Mouse (Mus musculus): ENCODE results near the gene Ptprb. TPM values are rescaled to one million over a fixed set of nuclear protein-coding genes. Genes with fewer than 3 reads are reported as not detected.

The Ptprb gene
- polyA plus RNA-seq, 1 experiment from 2014 or later = 6.3 TPM

DNA sequence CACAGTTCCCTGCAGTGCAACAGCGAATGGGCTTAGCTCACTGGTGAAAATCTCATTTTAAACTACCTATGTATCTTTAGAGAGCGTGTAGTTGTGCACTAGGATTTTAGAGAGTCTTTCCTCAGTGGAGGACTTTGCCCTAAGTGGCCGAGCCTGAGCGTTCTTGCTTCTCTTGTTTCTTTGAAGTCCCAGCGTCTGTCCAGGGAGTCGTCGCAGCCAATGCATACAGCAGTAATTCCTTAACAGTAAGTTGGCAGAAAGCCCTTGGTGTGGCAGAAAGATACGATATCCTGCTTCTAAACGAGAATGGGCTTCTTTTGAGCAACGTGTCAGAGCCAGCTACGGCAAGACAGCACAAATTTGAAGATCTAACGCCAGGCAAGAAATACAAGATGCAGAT lies 65.9 kb downstream of the Ptprb start:
- Histone ChIP-seq H3K27ac (ENCODE audit: low read depth, low read length) (no peak overlapping the region), H3K9ac (ENCODE audit: low read depth, low read length) (no peak overlapping the region), H3K27me3 (ENCODE audit: control insufficient read depth, insufficient read depth, low read length) (no peaks in the 10 kb centered on the region), H3K4me3 (ENCODE audit: low read length) (no peak overlapping the region), H3K9me3 (ENCODE audit: control insufficient read depth, low read length) (no peaks in the 10 kb centered on the region), H3K4me1 (ENCODE audit: control insufficient read depth, insufficient read depth, low read length) (no peaks in the 10 kb centered on the region), H3K4me2 (replicated peaks; ENCODE audit: low read depth, low read length) (no peak overlapping the region), H3K36me3 (ENCODE audit: control insufficient read depth, insufficient read depth, low read length) (no peaks in the 10 kb centered on the region)
- WGBS = 81% methylated on average over 12 of the region's 12 CpGs
- ATAC-seq (ENCODE audit: low FRiP score, low TSS enrichment) = no peak

DNA sequence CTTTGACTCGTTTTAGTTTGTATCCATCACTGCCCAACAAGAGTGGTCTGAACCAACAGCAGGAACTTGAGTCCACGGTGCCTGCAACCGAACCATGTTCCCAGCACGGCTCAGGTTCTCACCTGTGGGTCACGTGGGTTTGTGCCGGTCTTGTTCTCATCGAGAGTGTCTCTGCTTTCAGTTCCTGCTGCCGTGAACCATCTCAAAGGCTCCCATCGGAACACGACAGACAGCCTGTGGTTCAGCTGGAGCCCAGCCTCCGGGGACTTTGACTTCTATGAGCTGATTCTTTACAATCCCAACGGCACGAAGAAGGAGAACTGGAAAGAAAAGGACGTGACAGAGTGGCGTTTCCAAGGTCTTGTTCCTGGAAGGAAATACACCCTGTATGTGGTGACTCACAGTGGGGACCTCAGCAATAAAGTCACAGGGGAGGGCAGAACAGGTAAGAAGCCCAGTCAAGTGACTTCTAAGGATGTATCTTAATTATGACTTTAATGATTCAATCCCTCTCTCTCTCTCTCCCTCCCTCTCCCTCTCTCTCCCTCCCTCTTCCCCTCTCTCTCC lies 71.4 kb downstream of the Ptprb start:
- Histone ChIP-seq H3K27me3 (ENCODE audit: control insufficient read depth, insufficient read depth, low read length) (no peaks in the 10 kb centered on the region), H3K4me2 (replicated peaks; ENCODE audit: low read depth, low read length) (no peak overlapping the region), H3K9me3 (ENCODE audit: control insufficient read depth, low read length) (no peaks in the 10 kb centered on the region), H3K27ac (ENCODE audit: low read depth, low read length) (no peak overlapping the region), H3K9ac (ENCODE audit: low read depth, low read length) (no peak overlapping the region), H3K4me1 (ENCODE audit: control insufficient read depth, insufficient read depth, low read length) (no peaks in the 10 kb centered on the region), H3K36me3 (ENCODE audit: control insufficient read depth, insufficient read depth, low read length) (no peaks in the 10 kb centered on the region), H3K4me3 (ENCODE audit: low read length) (no peak overlapping the region)
- 90% methylated on average over 15 of the region's 15 CpGs for WGBS
- no peak for ATAC-seq (ENCODE audit: low FRiP score, low TSS enrichment)

DNA sequence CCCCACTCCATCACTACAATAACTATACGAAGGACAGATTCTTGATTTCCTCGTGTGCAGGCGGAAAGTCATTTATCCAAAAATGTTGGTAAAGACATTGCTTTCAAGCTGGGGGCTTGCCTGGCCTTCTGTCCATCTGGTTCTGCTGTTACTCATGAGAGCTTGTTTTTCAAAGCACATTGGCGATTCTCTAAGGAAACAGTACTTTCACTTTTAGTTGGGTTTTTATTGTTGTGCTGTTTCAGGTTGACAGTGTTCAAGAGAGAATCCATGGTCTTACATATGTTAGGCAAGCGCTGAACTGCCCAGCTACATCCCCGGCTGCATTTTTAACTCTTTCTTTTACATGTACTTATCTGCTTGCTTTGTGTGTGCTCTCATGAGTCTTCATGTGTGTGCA lies 73.7 kb downstream of the Ptprb start:
- no peak for ATAC-seq (ENCODE audit: low FRiP score, low TSS enrichment)
- WGBS = 89% methylated on average over 6 of the region's 6 CpGs
- H3K4me3 ChIP-seq (ENCODE audit: low read length) = no peak overlapping the region

DNA sequence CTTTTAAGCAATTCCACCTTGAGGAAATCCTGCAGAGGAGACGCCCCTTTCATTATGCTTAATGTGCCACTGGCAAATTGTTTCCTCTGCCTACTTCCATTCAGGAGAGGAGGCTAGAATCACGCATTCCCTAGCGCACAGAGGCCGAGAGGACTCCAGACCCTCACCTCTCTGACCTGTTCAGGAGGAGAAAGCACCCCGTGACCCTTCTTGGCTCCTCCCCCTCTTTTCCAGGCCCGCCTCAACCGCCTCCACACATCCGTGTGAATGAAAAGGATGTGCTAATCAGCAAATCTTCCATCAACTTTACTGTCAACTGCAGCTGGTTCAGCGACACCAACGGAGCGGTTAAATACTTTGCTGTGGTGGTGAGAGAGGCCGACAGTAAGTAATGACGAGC lies 75.2 kb downstream of the Ptprb start:
- Histone ChIP-seq H3K9ac (ENCODE audit: low read depth, low read length) (no peak overlapping the region), H3K36me3 (ENCODE audit: control insufficient read depth, insufficient read depth, low read length) (no peaks in the 10 kb centered on the region), H3K9me3 (ENCODE audit: control insufficient read depth, low read length) (no peaks in the 10 kb centered on the region), H3K27ac (ENCODE audit: low read depth, low read length) (no peak overlapping the region), H3K4me1 (ENCODE audit: control insufficient read depth, insufficient read depth, low read length) (no peaks in the 10 kb centered on the region), H3K4me2 (replicated peaks; ENCODE audit: low read depth, low read length) (no peak overlapping the region), H3K4me3 (ENCODE audit: low read length) (no peak overlapping the region), H3K27me3 (ENCODE audit: control insufficient read depth, insufficient read depth, low read length) (no peaks in the 10 kb centered on the region)
- 0 out of 2 replicates have a peak, but pooled peaks have one; percentile 43 for ATAC-seq (ENCODE audit: low FRiP score, low TSS enrichment)
- WGBS = 19% methylated on average over 13 of the region's 13 CpGs

More for the DNA sequence above, 73.7 kb downstream of the Ptprb start:
- Histone ChIP-seq H3K27me3 (ENCODE audit: control insufficient read depth, insufficient read depth, low read length) (no peaks in the 10 kb centered on the region), H3K9me3 (ENCODE audit: control insufficient read depth, low read length) (no peaks in the 10 kb centered on the region), H3K36me3 (ENCODE audit: control insufficient read depth, insufficient read depth, low read length) (no peaks in the 10 kb centered on the region), H3K27ac (ENCODE audit: low read depth, low read length) (no peak overlapping the region), H3K4me1 (ENCODE audit: control insufficient read depth, insufficient read depth, low read length) (no peaks in the 10 kb centered on the region), H3K9ac (ENCODE audit: low read depth, low read length) (no peak overlapping the region), H3K4me2 (replicated peaks; ENCODE audit: low read depth, low read length) (no peak overlapping the region)

DNA sequence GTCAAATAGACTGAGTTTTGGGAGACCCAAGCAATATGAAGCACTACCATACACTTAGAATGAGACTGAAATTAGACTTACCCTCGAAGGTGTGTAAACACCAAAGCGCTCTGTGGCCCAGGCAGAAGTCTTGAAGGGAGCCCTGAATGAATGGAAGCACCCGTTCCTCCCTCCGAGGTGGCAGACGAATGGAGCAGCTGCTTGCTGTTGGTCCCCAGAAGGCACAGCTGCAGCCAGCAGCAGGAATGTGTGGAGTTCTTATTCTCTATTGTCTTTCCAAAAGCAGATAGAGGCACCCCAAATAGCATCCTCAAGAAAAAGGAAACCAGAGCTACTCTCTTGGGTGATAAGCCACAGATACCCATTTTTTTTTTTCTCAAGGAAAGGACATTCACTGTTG lies 79.0 kb downstream of the Ptprb start:
- H3K27me3 ChIP-seq (ENCODE audit: control insufficient read depth, insufficient read depth, low read length) = no peaks in the 10 kb centered on the region

DNA sequence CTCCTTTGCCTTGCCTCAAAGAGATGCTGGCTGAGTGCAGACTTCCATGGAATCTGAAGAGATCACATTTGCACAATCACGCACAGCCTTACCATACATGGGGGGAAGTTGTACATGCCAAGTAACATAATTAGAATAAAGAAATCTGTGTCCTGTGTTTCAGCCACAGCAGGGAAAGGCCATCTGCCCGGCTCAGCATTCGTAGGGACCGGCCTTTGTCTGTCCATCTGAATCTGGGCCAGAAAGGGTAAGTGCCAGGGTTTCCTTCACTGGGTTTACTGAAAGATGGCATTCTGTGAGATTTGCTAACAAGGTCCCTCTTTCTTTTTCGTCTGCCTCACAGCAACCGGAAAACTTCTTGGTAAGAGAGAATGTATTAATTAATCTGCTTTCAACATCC lies 86.9 kb downstream of the Ptprb start:
- no peak for ATAC-seq (ENCODE audit: low FRiP score, low TSS enrichment)
- H3K4me1 ChIP-seq (ENCODE audit: control insufficient read depth, insufficient read depth, low read length) = 0 out of 2 replicates have a peak, but pooled peaks cover 4% of the 10 kb centered on the region
- no peak overlapping the region for H3K9ac ChIP-seq (ENCODE audit: low read depth, low read length)
- H3K27ac ChIP-seq (ENCODE audit: low read depth, low read length) = no peak overlapping the region
- H3K4me3 ChIP-seq (ENCODE audit: low read length) = no peak overlapping the region
- no peaks in the 10 kb centered on the region for H3K9me3 ChIP-seq (ENCODE audit: control insufficient read depth, low read length)
- H3K27me3 ChIP-seq (ENCODE audit: control insufficient read depth, insufficient read depth, low read length) = no peaks in the 10 kb centered on the region
- no peak overlapping the region for H3K4me2 ChIP-seq (replicated peaks; ENCODE audit: low read depth, low read length)
- no peaks in the 10 kb centered on the region for H3K36me3 ChIP-seq (ENCODE audit: control insufficient read depth, insufficient read depth, low read length)
- 90% methylated on average over 6 of the region's 6 CpGs for WGBS

More for the DNA sequence above, 79.0 kb downstream of the Ptprb start:
- Histone ChIP-seq H3K9ac (ENCODE audit: low read depth, low read length) (no peak overlapping the region), H3K36me3 (ENCODE audit: control insufficient read depth, insufficient read depth, low read length) (no peaks in the 10 kb centered on the region), H3K27ac (ENCODE audit: low read depth, low read length) (no peak overlapping the region), H3K9me3 (ENCODE audit: control insufficient read depth, low read length) (no peaks in the 10 kb centered on the region), H3K4me3 (ENCODE audit: low read length) (no peak overlapping the region), H3K4me2 (replicated peaks; ENCODE audit: low read depth, low read length) (no peak overlapping the region), H3K4me1 (ENCODE audit: control insufficient read depth, insufficient read depth, low read length) (no peaks in the 10 kb centered on the region)
- WGBS = 76% methylated on average over 5 of the region's 5 CpGs
- no peak for ATAC-seq (ENCODE audit: low FRiP score, low TSS enrichment)

DNA sequence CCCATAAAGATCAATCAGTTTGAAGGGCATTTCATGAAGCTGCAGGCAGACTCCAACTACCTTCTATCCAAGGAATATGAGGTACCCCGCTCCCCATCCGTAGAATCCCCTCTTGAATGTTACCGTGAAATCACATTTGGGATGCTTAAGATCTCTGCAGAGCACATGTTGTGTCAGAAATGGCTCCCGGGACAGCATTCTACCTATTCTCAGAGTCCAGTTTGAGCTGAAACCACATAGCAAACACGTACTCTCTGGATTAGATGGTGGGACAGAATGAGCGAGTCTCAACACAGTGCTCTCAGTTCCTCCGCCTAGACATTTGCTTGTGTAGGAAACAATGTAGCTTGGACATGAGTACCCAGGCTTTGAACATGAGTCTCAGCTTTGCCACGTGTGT lies 87.3 kb downstream of the Ptprb start:
- 0 out of 2 replicates have a peak, but pooled peaks cover 4% of the 10 kb centered on the region for H3K4me1 ChIP-seq (ENCODE audit: control insufficient read depth, insufficient read depth, low read length)
- no peak for ATAC-seq (ENCODE audit: low FRiP score, low TSS enrichment)
- no peak overlapping the region for H3K4me2 ChIP-seq (replicated peaks; ENCODE audit: low read depth, low read length)
- no peak overlapping the region for H3K4me3 ChIP-seq (ENCODE audit: low read length)
- no peak overlapping the region for H3K27ac ChIP-seq (ENCODE audit: low read depth, low read length)
- H3K9me3 ChIP-seq (ENCODE audit: control insufficient read depth, low read length) = no peaks in the 10 kb centered on the region
- no peaks in the 10 kb centered on the region for H3K27me3 ChIP-seq (ENCODE audit: control insufficient read depth, insufficient read depth, low read length)
- H3K36me3 ChIP-seq (ENCODE audit: control insufficient read depth, insufficient read depth, low read length) = no peaks in the 10 kb centered on the region
- H3K9ac ChIP-seq (ENCODE audit: low read depth, low read length) = no peak overlapping the region
- WGBS = 89% methylated on average over 8 of the region's 8 CpGs

DNA sequence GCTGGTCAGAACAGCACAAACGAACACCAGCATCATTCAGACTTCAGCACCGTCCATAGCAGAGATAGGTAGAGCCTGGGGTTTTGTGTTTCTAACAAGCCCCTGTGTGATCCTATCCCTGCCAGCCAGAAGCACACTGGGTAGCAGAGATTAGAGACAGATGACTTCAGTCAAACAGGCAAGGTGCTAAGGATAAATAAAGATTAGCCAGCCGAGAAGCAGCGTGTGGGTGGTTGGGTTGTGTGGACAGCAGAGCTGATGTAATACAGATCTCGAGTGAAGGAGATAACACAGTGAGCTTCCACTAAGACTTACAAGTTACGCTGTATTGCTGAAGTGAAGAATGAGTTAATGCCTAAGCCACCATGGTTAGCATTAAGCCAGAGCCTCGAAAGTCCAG lies 89.4 kb downstream of the Ptprb start:
- Histone ChIP-seq H3K9me3 (ENCODE audit: control insufficient read depth, low read length) (no peaks in the 10 kb centered on the region), H3K27ac (ENCODE audit: low read depth, low read length) (no peak overlapping the region), H3K9ac (ENCODE audit: low read depth, low read length) (no peak overlapping the region), H3K4me2 (replicated peaks; ENCODE audit: low read depth, low read length) (no peak overlapping the region), H3K4me3 (ENCODE audit: low read length) (no peak overlapping the region), H3K4me1 (ENCODE audit: control insufficient read depth, insufficient read depth, low read length) (0 out of 2 replicates have a peak, but pooled peaks cover 4% of the 10 kb centered on the region), H3K27me3 (ENCODE audit: control insufficient read depth, insufficient read depth, low read length) (no peaks in the 10 kb centered on the region), H3K36me3 (ENCODE audit: control insufficient read depth, insufficient read depth, low read length) (no peaks in the 10 kb centered on the region)
- 27% methylated on average over 7 of the region's 7 CpGs for WGBS
- peak; percentile 35; the same call in 1 of the 2 replicates for ATAC-seq (ENCODE audit: low FRiP score, low TSS enrichment)

DNA sequence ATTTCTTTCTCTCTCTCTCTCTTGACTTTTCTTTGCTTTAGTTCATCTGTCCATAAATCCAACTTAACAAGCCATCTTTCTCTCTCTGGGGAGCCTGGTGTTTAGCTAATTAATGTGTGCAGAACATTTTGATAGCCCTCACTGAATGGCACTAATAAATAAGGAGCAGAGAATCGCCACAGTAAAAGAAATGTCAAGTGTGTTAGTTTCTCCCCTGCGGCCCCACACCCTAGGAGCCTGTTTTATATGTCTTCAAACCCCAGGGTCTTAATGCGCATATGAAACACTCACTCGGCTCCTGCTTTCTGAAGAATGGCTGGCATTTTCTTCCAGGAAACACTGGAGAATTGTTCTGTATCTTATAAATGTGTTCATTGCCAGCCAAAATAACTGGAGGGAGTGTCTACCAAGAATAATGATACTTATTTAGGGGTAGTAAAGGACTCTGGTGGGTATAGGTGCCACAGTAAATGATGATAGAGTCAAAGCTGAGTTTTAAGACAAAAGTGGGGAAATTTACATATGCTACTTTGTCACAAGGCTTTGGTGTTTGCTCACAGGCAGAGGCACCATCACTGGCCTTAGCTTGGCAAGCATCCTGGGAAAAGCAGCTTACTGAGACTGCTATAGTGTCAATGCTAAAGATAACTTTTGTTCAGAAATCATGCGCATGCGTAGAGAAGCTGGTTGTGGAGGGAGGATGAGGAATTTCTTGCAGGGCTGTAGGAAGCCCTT lies 95.8 kb downstream of the Ptprb start:
- 43% methylated on average over 6 of the region's 6 CpGs for WGBS
- Histone ChIP-seq H3K4me2 (replicated peaks; ENCODE audit: low read depth, low read length) (no peak overlapping the region), H3K9me3 (ENCODE audit: control insufficient read depth, low read length) (no peaks in the 10 kb centered on the region), H3K27me3 (ENCODE audit: control insufficient read depth, insufficient read depth, low read length) (no peaks in the 10 kb centered on the region), H3K4me1 (ENCODE audit: control insufficient read depth, insufficient read depth, low read length) (no peaks in the 10 kb centered on the region), H3K36me3 (ENCODE audit: control insufficient read depth, insufficient read depth, low read length) (no peaks in the 10 kb centered on the region), H3K27ac (ENCODE audit: low read depth, low read length) (no peak overlapping the region), H3K4me3 (ENCODE audit: low read length) (no peak overlapping the region), H3K9ac (ENCODE audit: low read depth, low read length) (no peak overlapping the region)
- ATAC-seq (ENCODE audit: low FRiP score, low TSS enrichment) = no peak
